Mouse (Mus musculus): Measurements from ENCODE around the gene Nfrkb.

Nfrkb gene

DNA sequence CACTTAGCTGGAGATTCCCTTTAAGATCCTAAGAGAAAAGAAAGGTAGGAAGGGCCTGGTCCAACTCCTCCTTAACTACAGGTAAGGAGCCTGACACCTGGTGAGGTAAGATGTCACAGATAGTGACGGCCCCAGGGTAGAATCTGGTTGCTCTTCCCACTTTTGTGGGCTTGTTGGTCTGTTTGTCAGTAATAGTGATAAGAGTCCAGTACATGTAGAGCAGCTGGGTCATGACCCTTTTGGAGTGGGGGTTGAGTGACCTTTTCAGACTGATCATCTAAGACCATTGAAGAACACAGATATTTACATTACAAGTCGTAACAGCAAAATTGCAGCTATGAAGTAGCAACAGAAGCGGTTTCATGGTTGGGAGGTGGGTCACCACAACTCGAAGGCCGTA lies 1.2 kb downstream of the Nfrkb start:
- ChIA-PET CTCF (interaction anchor here in 3 of 4 experiments (0.5 to 2.1 kb wide), 9 partner anchors 11 to 59 kb away, joined by 3 to 11 read pairs (median 6); no protein-coding TSS in a partner anchor), POLR2A (interaction anchor here in 3 of 4 experiments (0.6 to 4.6 kb wide), 19 partner anchors 10 to 297 kb away, joined by 3 to 32 read pairs (median 5); partner anchors contain the start of genes Prdm10 (in 1 of the 3) and St14 (in 1 of the 3))

- ChIA-PET CTCF (interaction anchor here (0.5 to 2.3 kb wide), 59 partner anchors 8 to 1071 kb away, joined by 3 to 18 read pairs (median 4); partner anchors contain the start of gene Nfrkb (in 3 of the 4)), POLR2A (interaction anchor here (0.6 to 2.7 kb wide), 19 partner anchors 9 to 269 kb away, joined by 3 to 14 read pairs (median 4); partner anchors contain the start of genes Nfrkb (in 3 of the 4) and St14 (in 1 of the 4))
These were observed 14.4 kb downstream of the Nfrkb start for GRCm38 (mm10) chr9:31400441-31400840.

DNA sequence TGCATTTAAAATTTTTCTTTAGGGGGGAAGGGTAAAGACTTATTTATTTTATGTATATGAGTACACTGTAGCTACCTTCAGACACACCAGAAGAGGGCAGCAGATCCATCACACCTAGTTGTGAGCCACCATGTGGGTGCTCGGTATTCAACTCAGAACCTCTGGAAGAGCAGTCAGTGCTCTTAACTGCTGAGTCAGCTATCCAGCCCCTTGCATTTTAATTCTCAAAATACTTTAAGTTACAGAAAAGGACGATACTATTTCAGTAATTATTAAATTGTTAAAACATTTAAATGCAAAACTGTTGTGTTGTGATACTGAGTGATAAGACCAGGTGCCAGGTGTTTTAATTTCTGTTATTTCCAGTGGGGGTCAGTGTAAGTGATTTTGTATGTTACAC lies 18.3 kb downstream of the Nfrkb start:
- ChIA-PET CTCF (interaction anchor here in 3 of 4 experiments (0.7 to 2.9 kb wide), 20 partner anchors 10 to 468 kb away, joined by 3 to 37 read pairs (median 4); partner anchors contain the start of gene Nfrkb (in 1 of the 3)), POLR2A (no interaction called here)

- ChIA-PET POLR2A (interaction anchor here in 3 of 4 experiments (0.5 to 2.0 kb wide), 9 partner anchors 10 to 194 kb away, joined by 3 to 5 read pairs (median 3); partner anchors contain the start of genes Nfrkb (in 3 of the 3) and Aplp2 (in 1 of the 3)), CTCF (interaction anchor here (0.5 to 2.9 kb wide), 60 partner anchors 8 to 521 kb away, joined by 3 to 42 read pairs (median 4); partner anchors contain the start of gene Nfrkb (in 2 of the 4))
These were observed 19.2 kb downstream of the Nfrkb start for GRCm38 (mm10) chr9:31405217-31405616.

DNA sequence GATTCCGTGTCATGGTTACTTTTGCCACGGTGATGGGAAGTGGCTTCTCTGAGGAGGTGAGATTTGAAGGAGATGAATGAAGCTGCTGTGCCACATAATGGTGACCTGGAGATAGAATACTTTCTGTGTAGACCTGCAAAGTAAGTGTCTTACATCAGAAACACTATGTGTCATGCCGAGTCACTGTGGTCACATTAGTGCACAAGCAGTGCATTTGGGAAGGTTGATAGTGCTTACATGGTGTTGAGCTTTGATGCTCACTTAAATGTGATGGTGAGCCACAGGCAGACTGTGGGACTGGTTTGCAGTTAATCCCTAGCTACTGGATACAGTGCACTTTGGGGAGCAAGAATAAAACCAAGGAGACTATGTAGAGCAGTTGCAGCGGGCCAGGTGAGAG lies 26.2 kb downstream of the Nfrkb start:
- CTCF ChIA-PET, result interaction anchor here in 1 of 4 experiments (1.1 kb wide), 1 partner anchor 29 kb away, joined by 3 read pairs; no protein-coding TSS in a partner anchor
- POLR2A ChIA-PET, result interaction anchor here in 1 of 4 experiments (1.1 to 1.8 kb wide), 3 partner anchors 10 to 28 kb away, joined by 3 to 5 read pairs (median 4); partner anchors contain the start of gene Nfrkb

GRCm38 (mm10) chr9:31418821-31419220 lies 32.8 kb downstream of the Nfrkb start:
- POLR2A ChIA-PET, result interaction anchor here (0.6 to 1.7 kb wide), 12 partner anchors 10 to 532 kb away, joined by 3 to 14 read pairs (median 4); partner anchors contain the start of gene Tmem45b (in 1 of the 4)
- CTCF ChIA-PET, result interaction anchor here in 3 of 4 experiments (1.0 to 3.6 kb wide), 6 partner anchors 13 to 125 kb away, joined by 3 to 18 read pairs (median 4); no protein-coding TSS in a partner anchor

DNA sequence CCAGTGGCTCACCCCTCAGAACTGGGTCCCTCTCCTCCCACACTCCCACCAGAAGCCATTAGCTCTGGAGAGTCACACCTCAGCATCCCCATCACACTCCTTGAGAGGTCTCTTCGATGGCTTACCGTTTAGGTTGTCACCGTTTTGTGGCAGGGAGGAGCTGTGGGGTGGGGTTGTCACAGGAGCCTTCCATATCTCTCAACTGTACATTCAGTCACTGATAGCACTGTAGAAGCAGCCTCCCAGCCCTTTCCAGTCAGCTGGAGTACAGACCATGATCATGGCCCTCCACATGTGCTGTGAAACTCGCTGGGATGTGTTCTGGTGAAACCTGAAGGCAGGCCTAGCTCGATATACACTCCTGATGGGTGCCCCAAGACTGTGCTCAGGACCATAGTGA lies 36.2 kb downstream of the Nfrkb start:
- POLR2A ChIA-PET, result interaction anchor here in 3 of 4 experiments (0.6 to 2.8 kb wide), 7 partner anchors 8 to 22 kb away, joined by 3 to 9 read pairs (median 4); no protein-coding TSS in a partner anchor
- CTCF ChIA-PET, result interaction anchor here in 3 of 4 experiments (0.6 to 1.5 kb wide), 7 partner anchors 17 to 128 kb away, joined by 3 to 6 read pairs (median 3); no protein-coding TSS in a partner anchor

GRCm38 (mm10) chr9:31428971-31429370 lies 43.0 kb downstream of the Nfrkb start:
- CTCF ChIA-PET, result interaction anchor here in 1 of 4 experiments (0.6 to 1.3 kb wide), 2 partner anchors 114 to 949 kb away, joined by 3 read pairs; no protein-coding TSS in a partner anchor

DNA sequence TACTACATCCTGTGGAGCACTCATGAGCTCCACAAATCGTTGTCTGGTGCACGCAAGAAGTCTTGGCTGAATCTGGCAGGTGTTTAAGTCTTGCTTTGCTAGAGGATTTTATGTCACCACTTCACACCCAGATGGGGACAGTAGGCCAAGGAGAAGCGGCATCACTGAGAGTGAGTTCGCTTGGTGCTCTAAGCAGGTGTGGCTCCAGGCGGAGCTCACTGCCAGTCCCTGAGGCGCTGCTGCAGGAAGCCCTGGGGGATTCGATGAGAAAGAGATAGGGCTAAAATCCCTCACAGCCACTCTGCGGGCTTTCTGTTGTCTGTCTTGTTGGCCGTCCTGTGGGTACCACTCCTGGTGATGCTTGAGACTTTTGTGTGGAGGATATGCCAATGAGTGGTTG lies 44.0 kb downstream of the Nfrkb start:
- ChIA-PET POLR2A (interaction anchor here in 2 of 4 experiments (0.6 to 2.4 kb wide), 5 partner anchors 8 to 38 kb away, joined by 3 to 8 read pairs (median 4); no protein-coding TSS in a partner anchor), CTCF (interaction anchor here in 2 of 4 experiments (0.5 to 1.0 kb wide), 2 partner anchors 30 to 779 kb away, joined by 3 to 4 read pairs; no protein-coding TSS in a partner anchor)

More at GRCm38 (mm10) chr9:31428971-31429370, 43.0 kb downstream of the Nfrkb start:
- POLR2A ChIA-PET, result interaction anchor here in 2 of 4 experiments (0.8 to 2.4 kb wide), 3 partner anchors 10 to 22 kb away, joined by 3 to 6 read pairs (median 5); no protein-coding TSS in a partner anchor

DNA sequence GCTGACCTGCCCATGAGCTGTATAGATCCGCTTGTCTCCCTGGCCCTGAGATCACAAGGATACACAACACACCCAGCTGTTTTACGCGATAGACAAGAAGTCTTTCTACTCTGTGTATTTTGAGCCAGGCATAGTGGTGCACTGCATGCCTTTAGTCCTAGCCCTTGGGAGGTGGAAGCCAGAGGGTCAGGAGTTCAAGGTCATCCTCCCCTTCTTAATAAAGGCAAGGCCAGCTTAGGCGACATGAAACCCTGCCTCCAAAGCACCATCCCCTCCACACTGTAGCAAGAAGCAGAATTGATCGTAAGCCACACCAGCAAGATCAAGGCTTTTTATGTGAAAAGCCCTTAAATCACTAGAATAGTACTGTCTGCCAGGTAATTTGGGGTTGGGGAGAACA lies 45.8 kb downstream of the Nfrkb start:
- ChIA-PET CTCF (interaction anchor here in 2 of 4 experiments (0.9 to 1.6 kb wide), 2 partner anchors 26 to 111 kb away, joined by 3 to 4 read pairs; no protein-coding TSS in a partner anchor), POLR2A (interaction anchor here in 3 of 4 experiments (0.6 to 2.4 kb wide), 10 partner anchors 8 to 112 kb away, joined by 3 to 8 read pairs (median 4); no protein-coding TSS in a partner anchor)

DNA sequence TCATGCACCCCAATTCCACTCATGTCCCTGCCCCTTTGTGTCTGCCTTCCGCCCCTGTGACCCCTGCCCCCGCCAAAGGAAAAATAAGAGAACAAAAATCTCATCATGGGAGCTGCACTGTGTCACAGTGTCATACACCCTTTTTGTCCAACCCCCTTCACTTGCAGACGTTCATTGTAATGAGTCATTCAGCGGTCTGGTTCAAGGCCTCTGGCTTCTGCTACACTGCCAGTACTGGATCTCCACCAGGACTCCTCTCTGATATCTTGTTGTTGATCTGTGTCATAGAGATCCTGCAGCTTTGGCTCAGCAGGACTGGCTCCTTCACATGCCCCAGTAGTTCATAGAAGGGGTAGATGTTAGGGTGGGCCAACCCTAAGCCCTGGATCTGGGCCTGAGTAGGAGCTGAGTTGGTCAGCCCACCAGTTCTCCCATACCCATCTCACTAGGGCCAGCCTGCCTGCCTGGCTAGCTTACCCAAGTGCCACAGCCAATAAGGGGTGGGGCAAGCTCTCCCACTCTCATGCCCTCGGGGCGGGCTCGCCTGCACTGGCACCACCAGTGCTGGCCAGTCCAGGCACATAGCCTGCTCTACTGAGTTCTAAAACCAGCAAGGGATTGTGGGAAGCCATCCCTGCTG lies 46.5 kb downstream of the Nfrkb start:
- ChIA-PET CTCF (interaction anchor here (0.7 to 1.6 kb wide), 6 partner anchors 32 to 495 kb away, joined by 3 to 5 read pairs (median 3); no protein-coding TSS in a partner anchor), POLR2A (interaction anchor here in 3 of 4 experiments (0.6 to 2.4 kb wide), 13 partner anchors 10 to 111 kb away, joined by 3 to 8 read pairs (median 4); no protein-coding TSS in a partner anchor)

DNA sequence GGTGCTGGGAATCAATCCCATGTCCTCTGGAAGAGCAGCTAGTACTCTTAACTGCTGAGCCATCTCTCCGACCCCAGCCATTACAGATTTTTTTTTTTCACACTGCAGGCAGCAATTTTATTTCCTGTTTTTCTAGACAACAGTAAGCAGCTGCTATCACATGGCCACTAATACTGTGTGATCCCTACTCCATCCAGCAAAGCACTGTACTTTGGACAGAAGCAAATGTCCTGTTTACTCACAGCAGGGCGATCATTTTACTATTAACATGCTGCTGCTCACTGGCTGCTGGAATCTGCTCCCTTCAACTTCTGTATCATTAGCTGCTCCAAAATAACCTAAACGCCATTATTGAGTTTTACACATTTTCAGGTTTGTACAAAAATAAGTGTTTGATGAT lies 47.4 kb downstream of the Nfrkb start:
- POLR2A ChIA-PET, result interaction anchor here in 1 of 4 experiments (1.0 to 1.7 kb wide), 5 partner anchors 11 to 23 kb away, joined by 3 to 6 read pairs (median 4); no protein-coding TSS in a partner anchor
- CTCF ChIA-PET, result interaction anchor here in 3 of 4 experiments (0.7 to 1.1 kb wide), 3 partner anchors 133 to 496 kb away, joined by 3 to 5 read pairs (median 3); no protein-coding TSS in a partner anchor

DNA sequence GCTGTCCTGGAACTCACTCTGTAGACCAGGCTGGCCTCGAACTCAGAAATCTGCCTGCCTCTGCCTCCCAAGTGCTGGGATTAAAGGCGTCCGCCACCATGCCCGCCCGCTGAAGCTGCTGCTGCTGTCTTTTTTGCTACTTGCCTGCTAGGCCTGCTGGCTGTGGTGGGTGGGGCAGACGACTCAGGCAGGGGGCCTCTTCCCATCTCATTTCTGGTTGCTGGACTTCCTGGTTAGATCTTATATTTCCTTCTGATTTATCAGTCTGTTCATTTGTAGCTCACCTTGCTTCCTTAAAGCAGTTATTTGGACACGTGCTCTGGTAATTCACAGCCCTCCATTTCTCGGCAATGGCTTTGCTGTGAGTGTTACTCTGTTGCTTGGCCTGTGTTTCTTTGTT lies 49.4 kb downstream of the Nfrkb start:
- POLR2A ChIA-PET, result interaction anchor here in 1 of 4 experiments (1.8 kb wide), 1 partner anchor 49 kb away, joined by 5 read pairs; the partner anchor contains the start of gene Nfrkb
- CTCF ChIA-PET, result interaction anchor here in 1 of 4 experiments (0.6 kb wide), 1 partner anchor 108 kb away, joined by 4 read pairs; no protein-coding TSS in a partner anchor

DNA sequence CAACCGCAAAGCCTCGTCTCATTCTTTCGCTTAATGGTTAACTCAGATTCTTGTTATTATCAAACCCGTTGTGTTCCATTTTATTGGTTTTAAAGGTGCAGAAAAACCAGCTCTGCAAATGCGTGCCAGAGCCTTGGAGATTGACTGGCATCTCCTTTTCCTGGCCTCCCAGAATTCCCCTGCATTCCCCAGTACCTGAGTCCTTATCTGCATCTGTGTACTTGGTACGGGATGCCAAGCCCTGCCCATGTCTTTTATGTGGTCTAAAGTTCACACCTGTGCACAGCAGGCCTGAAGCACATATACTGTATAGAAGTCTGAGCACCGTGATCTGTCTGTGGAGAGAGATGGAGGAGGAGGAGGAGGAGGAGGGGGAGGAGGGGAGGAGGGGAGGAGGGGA lies 51.9 kb downstream of the Nfrkb start:
- ChIA-PET POLR2A (interaction anchor here in 3 of 4 experiments (0.8 to 4.2 kb wide), 5 partner anchors 12 to 516 kb away, joined by 3 to 39 read pairs (median 10); partner anchors contain the start of gene Adamts15 (in 1 of the 3)), CTCF (interaction anchor here in 1 of 4 experiments (1.7 kb wide), 1 partner anchor 32 kb away, joined by 5 read pairs; no protein-coding TSS in a partner anchor)

DNA sequence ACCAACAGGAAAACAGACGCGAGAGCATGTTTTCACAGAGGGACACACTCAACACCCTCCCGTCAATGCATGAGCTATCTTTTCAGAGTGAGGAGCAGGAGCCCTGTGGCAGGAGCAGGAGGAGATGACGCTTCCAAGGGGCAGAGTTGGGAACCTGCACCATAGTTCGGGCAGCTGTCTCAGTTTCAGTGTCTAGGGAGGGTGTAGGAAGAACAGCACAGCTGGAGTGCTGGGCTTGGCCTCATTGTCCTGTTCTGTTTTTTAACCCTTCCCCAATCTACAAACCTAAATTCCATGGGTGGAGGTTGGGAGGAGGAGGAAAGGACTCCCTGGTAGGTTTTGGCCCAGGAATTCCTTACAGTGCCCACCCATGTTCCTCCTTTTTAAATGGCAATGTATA lies 52.8 kb downstream of the Nfrkb start:
- CTCF ChIA-PET, result interaction anchor here in 3 of 4 experiments (1.0 to 1.7 kb wide), 6 partner anchors 33 to 320 kb away, joined by 3 to 5 read pairs (median 4); no protein-coding TSS in a partner anchor
- POLR2A ChIA-PET, result interaction anchor here (0.6 to 4.2 kb wide), 23 partner anchors 10 to 811 kb away, joined by 3 to 39 read pairs (median 5); partner anchors contain the start of genes Nfrkb (in 2 of the 4), Adamts15 (in 1 of the 4), Prdm10 (in 1 of the 4) and Zbtb44 (in 1 of the 4)

- CTCF ChIA-PET, result interaction anchor here in 3 of 4 experiments (0.5 to 1.7 kb wide), 8 partner anchors 34 to 320 kb away, joined by 3 to 5 read pairs (median 4); no protein-coding TSS in a partner anchor
- POLR2A ChIA-PET, result interaction anchor here (0.6 to 4.2 kb wide), 27 partner anchors 10 to 811 kb away, joined by 3 to 39 read pairs (median 4); partner anchors contain the start of genes Nfrkb (in 2 of the 4), Prdm10 (in 1 of the 4) and Zbtb44 (in 1 of the 4)
These were observed 53.3 kb downstream of the Nfrkb start for GRCm38 (mm10) chr9:31439341-31439740.

GRCm38 (mm10) chr9:31440366-31440765 lies 54.4 kb downstream of the Nfrkb start:
- ChIA-PET POLR2A (interaction anchor here (0.5 to 4.2 kb wide), 23 partner anchors 9 to 1061 kb away, joined by 3 to 39 read pairs (median 4); partner anchors contain the start of genes Nfrkb (in 1 of the 4), Prdm10 (in 1 of the 4) and Zbtb44 (in 1 of the 4)), CTCF (interaction anchor here in 3 of 4 experiments (0.6 to 1.2 kb wide), 4 partner anchors 35 to 145 kb away, joined by 3 to 4 read pairs (median 3); no protein-coding TSS in a partner anchor)
